Mouse (Mus musculus) urinary bladder, postnatal 25 days (tissue): Measurements from ENCODE around the gene Ptger2.

ENCODE experiments used
- DNase-seq: peaks from one replicate; pipeline ENCODE4 v3.0.0; 2022; ENCODE audit warnings: low spot score

Ptger2 gene

DNA sequence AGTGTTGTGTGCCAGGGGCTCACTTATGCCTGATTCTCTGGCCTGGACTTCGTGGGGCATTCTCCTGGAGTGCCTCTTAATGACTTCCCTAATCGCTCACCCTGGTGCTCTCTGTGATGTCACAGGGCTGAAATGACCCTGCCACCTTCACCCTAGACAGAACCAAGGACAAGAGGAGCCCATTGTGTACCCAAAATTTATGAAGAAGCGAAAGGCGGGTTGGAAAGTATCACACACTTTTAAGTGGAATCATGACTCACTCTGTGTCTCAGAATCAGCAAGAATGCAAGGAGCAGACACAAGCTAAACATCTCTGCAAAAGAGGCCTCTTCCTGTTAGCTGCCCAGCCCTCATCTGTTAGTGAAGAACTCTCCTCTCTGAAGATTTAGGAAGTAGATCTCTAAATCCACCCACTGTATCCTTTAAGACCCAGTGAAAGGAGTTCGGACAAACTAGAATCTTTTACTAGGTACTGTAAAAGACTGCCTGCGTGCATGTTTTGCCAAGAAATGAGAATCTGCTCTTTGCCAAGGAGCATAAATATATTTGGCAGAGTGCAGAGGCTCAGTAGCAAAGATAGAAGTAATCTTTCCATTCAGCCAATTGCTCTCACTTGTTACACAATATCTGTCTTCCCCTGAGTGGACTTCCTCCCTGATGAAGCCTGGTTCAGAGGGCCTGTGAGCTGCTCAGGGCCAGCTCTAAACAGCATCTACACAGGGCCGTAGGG lies 61.9 kb downstream of the Ptger2 start:
- DNase-seq: no peak

DNA sequence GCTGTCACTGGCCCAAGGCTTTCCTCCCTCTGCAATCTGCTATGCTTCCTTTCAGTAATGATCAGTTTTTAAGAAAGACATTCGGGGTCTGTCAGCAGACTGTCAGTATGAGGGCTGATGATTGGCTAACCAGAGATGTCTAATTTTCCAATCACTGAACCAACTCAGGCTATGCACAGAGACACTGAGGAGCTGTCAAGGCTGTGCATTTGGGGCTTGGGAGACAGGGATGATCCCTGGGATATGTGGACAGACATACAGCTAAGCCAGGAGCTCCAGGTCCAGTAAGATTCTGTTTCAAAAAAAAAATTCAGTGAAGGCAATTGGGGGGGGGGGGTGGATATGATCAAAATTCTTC lies 62.4 kb downstream of the Ptger2 start:
- DNase-seq: no peak

DNA sequence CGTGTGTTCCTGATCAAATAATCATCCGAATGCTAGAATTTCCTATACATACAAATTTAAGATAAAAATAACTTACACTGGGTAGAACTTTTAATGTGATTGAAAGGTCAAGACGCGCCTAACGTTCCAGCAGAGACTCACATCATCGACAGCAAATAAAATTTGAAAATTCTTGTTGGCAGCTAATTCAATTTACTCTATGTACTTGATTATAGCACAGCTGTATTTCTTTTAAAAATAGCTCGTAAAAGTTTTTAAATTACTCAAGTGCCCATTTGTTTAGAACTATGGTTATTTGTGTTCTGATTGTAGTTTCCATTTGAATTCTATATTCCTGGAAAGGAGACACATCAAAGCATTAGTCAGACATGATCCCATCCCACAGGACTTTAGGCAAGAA lies 63.1 kb downstream of the Ptger2 start:
- DNase-seq: no peak
